Mouse (Mus musculus) bone marrow macrophage, adult 2 months (primary cell): ENCODE data around the gene Olfr790.

Source experiments
- CTCF ChIP-seq: IDR thresholded peaks from 2 replicates; pipeline ENCODE4 v1.5.1; 2012; ENCODE audit warnings: low read depth, mild to moderate bottlenecking, low read length, moderate library complexity
- POLR2A ChIP-seq: IDR thresholded peaks from 2 replicates; pipeline ENCODE4 v1.6.1; 2012; ENCODE audit warnings: mild to moderate bottlenecking, low read depth, low read length, borderline replicate concordance

- no peak for TF ChIP-seq CTCF
- no peak for TF ChIP-seq POLR2A
Observed at GRCm38 (mm10) chr10:129498192-129498591, at the start of gene Olfr790.
